Mouse (Mus musculus) CD8-positive naive resting alpha-beta T cell, adult 2 months (primary cell): ENCODE measurements at regions not wholly inside any gene's neighbourhood (a gene's known extent, or its start where the extent isn't known, plus 50 kb on each side); places are given as distances from the start of the nearest gene placed in this dataset.

ENCODE experiments used
- DNase-seq, 2 experiments: peaks; one replicate each; pipeline ENCODE4 v3.0.0; 2022; ENCODE audit warnings: low read depth in 2 of 2, low spot score in 2 of 2

DNA sequence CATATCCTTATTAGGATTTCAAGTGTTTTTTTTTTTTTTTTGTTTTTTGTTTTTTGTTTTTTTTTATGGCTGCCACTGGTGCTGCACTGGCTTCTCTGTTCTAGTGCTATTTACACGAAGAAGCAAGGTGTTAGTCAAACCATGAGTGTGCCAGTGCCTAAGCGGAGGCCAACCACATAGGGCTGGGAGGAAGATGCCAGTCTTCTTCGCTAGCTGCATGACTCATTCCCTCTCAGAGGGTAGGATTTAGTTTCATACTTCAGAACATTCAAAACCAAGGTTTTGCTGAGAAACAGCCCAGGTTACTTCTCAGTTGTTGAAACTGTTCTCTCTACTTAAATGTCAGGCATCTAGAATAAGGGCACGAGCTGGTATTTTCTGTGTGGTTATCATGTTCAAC is 72.6 kb downstream of the Icos start:
- no peak for DNase-seq

- DNase-seq, result no peak
Measured at GRCm38 (mm10) chr1:61053676-61054075, 75.9 kb downstream of the Icos start.

DNA sequence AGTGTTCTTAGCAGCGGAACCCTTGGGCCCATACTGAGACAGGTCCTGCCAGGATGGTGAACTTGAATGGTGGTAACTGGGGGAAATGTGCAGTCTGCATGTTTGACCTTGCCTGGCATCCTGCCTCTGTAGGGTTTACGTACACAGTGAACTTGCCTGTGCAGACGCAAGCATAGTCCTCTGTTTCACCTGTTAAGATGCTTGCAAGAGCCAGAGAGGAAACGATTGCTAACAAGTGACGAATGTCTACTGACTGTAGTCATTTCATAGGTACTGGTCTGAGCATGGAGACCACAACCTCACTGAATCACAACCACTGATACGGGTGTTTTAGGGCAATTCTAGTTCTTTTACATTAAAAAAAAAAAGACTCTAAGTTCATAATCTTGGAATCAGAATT is 76.7 kb downstream of the Icos start:
- DNase-seq, result no peak

GRCm38 (mm10) chr1:61055176-61055575 is 77.4 kb downstream of the Icos start:
- DNase-seq, result peak; percentile 56 to 64

DNA sequence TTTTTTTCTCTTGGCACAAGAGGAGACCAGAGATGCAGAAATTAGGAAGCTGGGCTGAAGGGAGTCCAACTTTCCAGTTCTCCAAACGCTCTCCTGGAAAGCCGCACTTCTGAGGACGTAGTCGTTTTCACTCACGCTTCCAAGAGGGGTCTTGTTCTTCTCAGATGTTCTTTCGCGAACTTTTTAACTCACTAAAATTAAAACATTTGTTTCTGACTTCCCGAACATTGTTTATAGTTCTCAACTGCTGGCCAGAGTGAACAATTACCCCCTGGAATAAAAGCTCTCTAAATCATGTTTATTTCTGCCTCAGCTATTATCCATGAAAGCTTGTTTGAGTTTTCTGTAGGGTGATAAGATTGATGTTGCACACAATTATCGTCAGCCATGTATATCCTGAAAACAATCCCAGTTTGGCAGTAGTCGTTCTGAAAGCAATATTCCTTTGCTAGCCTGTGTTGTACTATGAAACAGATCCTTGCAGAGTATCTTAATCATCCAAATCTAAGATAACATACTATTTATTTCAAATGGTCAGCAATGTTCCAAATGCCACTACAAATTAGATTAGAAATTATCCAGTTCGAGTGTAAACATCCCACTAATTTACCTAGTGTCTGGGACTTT is 82.3 kb downstream of the Icos start:
- no peak for DNase-seq

GRCm38 (mm10) chr1:61061892-61062460 is 84.2 kb downstream of the Icos start:
- no peak for DNase-seq

GRCm38 (mm10) chr1:61068112-61068511 is 90.4 kb downstream of the Icos start:
- DNase-seq, result no peak

DNA sequence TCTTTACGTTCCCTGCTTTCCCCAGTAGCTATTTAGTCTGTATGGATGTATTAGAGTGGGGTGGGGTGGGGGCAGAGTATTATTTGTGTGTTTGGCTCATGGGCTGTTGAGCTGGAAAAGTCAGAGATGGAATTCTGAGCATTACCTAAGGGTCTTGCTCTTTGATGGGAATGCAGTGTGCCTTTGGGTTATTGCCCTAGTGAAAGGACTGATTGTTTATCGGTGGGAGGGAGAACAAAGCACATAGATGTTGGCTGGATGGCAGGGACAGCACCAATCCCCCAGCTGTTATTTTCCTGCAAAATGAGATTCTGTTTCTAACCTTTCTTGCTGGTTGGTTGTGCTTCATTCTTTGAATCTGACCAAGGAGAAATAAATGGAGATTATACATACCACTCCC is 96.4 kb downstream of the Icos start:
- DNase-seq, result no peak

DNA sequence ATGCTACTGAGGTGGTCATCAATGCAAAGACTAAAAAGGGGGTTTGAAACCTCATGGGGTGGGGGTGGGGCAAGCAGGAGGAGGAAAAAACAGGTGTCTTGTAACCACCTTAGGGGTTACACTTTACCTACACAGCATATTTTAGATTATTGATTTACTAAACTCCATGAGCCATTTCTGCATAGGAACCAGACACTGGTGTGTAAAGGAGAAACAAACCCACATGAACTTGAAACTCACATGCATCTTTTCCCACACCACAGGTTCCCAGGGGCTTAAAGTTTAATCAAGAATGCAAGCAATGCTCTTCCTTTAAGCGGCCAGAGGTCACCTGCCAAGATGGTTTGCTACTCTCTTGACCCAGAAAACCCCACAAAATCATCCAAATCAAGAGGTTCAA is 97.6 kb downstream of the Icos start:
- DNase-seq, result no peak

DNA sequence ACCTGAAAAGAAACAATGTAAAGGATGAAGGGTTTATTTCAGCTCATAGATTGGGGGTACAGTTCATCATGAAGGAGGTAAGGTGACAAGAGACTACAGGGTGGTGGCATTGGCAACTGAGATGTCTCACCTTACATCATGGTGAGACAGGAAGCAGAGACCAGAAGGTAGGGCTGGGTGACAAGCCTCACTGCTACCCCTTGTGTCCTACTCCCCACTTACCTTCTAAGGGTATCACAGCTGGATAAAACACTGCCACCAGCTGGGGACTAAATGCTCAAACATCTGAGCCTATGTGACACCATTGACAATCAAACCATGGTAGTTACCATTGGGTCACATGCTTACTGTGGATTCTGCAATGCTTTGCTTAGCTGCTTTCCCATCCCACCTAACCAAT is 107.0 kb downstream of the Icos start:
- no peak for DNase-seq

DNA sequence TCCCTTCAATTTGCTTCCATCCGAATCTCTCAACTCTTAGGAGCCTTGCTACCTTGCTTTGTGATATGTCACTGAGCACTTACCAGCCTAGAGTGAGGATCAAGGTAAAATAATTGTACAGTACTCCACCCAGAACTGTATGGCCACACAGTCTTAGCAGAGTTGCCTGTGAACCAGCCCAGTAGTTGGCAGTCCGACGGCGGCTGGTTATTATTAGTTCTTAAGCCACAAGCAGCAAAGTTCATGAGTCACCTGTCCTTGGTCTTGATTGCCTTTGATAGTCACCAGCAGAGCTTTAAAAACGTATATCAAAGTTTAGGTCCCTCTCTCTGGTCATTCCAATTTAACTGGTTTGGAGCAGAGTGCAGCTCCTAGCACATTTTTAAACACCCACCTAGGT is 109.1 kb downstream of the Icos start:
- DNase-seq, result no peak

DNA sequence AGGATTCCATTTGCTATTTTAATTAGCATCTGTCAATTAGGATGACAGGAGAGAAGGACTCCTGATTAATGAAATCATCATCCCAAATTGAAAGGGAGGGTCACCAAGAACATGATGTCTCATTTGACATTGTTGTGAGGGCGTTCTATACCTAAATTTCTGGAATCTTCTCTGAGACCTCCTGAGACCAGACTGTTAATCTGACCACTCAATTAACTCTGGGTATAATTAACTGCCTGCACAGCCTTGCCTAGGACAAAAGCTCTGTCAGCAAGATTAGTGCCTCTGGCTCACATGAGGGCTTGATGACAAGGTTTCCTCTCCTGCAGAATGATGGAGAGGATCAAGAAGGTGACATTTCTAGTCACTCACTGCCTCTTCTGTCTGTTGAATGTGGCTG is 113.1 kb downstream of the Icos start:
- no peak for DNase-seq

DNA sequence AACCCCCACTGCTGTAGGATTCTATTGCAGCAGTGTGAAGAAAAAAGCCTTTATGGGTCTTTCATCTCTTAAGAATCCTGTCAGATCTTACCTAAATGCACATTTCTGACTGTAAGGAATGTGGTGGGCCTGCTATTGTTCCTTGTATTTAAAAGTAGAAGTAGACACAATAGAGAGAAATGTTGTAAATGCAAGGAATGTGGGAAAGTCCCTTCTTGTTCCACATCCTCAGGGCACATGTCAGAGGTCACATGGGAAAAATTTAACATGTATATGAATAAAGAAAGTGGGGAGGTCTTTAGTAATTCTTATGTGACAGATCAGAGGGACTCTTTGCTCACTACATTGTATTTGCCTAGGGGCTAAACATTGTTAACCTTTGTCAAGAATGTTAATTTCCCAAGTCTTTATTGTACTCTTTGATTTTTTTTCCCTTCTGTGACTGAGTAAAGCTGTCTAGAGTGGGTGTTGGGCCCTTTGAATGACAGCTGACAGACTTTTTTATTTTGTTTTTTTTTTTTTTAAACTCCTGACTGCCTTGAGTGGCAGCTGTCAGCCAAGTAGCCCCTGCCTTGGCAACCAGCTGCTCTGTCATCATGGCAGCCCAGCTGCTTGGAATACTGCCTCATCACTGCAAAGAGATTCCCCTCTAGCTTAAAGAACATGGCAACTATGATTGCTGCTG is 117.9 kb downstream of the Icos start:
- DNase-seq, result no peak

DNA sequence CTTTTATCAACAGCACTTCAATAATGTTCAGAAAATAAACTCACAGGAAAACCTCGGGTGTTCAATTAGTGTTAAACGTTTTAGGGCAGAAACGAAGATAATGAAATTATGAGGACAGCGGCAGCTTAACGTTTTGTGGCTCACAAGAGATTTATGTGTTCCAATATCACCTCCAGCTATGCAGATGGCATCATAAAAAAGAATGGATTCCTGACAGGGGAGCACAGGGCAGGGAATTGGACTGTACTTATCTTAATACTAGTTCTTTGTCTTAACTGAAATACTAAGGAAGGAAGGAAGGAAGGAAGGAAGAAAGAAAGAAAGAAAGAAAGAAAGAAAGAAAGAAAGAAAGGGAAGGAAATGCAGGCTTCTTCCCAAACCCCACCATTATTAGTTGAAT is 121.6 kb downstream of the Icos start:
- no peak for DNase-seq

GRCm38 (mm10) chr1:61101679-61102078 is 124.0 kb downstream of the Icos start:
- peak; percentile 41 to 48 for DNase-seq

DNA sequence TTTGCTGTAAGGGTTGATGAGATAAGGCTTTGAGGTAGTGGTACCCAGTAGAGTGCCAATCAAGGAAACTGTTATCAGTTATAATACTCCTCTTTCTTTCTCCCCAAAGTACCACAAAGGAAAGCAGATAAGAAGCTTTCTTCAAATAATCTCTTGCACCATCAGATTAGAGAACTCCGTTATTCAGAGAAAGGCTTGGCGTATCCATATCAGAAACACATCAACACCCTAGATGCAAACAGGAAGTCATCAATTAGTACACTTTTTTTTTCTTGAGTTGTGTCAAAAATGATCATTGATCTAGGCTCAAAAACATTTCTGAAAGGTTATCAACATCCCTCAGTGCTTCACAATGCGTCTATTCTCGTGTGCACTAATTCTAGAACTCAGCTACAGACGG is 124.6 kb downstream of the Icos start:
- no peak for DNase-seq

GRCm38 (mm10) chr1:61103581-61103980 is 125.9 kb downstream of the Icos start:
- no peak for DNase-seq

- DNase-seq, result no peak
Measured at GRCm38 (mm10) chr1:61111731-61112309, 134.1 kb downstream of the Icos start.

DNA sequence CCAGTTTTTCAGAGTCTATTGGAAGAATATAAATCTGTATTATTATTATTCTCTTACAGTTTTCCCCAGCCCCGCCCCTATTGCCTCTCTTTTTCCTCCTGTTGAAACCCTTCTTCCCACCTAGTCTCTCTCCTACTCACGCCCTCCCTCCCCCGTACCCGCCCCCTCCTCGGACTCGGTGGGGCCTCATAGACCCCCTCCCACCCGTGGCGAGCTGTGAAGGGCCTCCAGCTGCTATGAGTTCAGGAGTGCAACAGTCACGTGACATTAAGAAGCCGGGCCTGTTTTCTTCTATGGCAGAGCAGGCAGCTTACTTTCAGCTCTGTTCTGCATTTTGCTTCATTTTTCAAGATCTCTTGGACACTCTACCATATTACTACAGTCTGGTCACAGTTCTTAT is 139.8 kb downstream of the Icos start:
- no peak for DNase-seq

- DNase-seq, result no peak
Measured at GRCm38 (mm10) chr1:61118071-61118470, 140.3 kb downstream of the Icos start.

- no peak for DNase-seq
Measured at GRCm38 (mm10) chr1:61121480-61121879, 143.8 kb downstream of the Icos start.

DNA sequence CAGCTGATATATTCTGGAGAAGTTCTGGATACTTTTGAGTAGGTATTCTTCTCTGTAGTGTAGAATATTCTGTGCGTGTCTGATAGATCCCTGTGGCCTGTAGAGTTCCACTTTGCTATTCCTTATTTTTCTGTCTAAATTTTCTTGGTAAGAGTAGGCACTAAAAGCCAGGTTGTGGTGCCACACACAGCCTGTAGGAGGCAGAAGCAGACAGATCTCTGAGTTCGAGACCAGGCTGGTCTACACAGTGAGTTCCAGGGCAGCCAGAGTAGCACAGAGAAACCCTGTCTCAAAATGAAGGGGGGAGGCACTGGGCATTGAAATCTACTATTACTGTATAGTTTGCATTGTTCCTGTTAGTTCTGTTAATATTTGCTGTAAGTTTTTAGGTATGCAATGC is 147.4 kb downstream of the Icos start:
- DNase-seq, result no peak
